Mouse (Mus musculus) G1E (cell line): ENCODE results near the gene Adh7.

ENCODE experiments used
- CTCF ChIP-seq: IDR thresholded peaks from 2 replicates; pipeline ENCODE4 v1.5.1; 2012; ENCODE audit warnings: low read depth, low read length, inconsistent platforms, mixed read lengths
- GATA1 ChIP-seq: IDR thresholded peaks from 2 replicates; pipeline ENCODE4 v1.6.1; 2012; ENCODE audit warnings: borderline replicate concordance, low read length, inconsistent platforms, mixed read lengths
- TAL1 ChIP-seq: conservative IDR thresholded peaks from 2 replicates; pipeline ENCODE4 v1.6.1; 2012; ENCODE audit warnings: low read depth, low read length, inconsistent platforms, mixed read lengths

DNA sequence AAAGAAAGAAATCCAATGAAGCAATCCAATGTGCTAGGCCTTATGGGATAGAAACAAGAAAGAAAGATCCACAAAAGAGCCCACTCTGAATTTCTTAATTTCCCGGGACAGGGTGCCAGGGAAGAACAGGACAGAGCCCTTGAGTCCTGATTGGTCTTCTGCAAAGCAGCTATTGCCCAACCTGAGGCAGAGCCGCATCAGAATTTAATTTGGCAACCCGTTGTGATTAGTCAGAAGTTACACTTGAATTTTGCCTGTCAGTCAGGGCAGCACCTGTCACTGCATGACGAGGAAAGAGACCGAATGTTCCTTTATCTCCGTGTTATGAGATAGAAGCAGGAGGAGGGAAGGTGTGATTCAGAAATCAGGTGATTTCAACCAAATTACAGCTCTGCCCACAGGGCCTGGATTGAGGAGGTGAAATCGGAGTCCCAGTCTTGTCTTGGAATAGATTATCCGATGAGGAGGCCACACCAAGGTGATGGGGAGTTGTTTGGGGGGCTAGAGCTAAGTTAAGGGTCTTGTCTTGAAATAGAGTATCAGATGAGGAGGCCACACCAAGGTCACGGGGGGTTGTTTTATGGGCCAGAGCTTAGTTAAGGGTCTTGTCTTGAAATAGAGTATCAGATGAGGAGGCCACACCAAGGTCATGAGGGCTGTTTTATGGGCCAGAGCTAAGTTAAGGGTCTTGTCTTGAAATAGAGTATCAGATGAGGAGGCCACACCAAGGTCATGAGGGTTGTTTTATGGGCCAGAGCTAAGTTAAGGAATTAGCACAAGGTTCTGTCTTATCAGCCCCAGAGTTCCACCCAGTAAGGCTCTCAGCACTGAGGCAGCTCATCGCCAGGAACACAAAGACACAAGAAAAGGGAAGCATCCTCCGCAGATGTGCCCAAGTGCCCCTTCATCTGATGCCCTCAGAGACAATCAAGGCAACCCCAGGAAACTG is 43.4 kb downstream of the Adh7 start, which contains the start of gene Adh1:
- TF ChIP-seq TAL1 (no peak), GATA1 (no peak), CTCF (no peak)
